Mouse (Mus musculus): ENCODE measurements around the gene Msi2.

DNA sequence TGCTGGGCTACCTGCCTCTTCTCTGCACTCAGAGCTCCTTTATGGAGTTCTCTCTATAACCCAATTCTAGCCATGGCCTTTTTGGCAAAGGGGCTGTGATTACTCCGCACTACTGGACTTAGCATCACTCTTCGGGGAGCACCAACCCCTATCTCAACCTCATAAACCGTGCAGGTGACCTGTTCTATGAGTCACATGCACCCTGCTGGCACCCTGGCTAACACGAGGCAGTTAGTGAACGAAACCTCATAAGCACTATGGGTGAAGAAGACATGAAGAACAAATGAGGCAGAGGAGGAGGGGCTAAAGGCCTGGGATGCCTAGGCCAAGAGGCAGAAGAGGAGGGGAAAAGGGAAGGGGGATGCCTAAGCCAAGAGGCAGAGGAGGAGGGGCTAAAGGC, 82.0 kb downstream of the Msi2 start:
- TF ChIP-seq EP300 (IDR thresholded peaks at IDR 0.05; ENCODE audit: low read depth) (no peak), CTCF (IDR thresholded peaks at IDR 0.05; ENCODE audit: low read depth) (no peak)
